Mouse (Mus musculus) heart, embryonic 16.5 days (tissue): ENCODE data around the gene Msl3l2. TPM values are rescaled to one million over a fixed set of nuclear protein-coding genes. Genes with fewer than 3 reads are reported as not detected.

Source experiments
- ATAC-seq: fragments of 200-750 bp; cut with Nextera tagmentation; replicated peaks from 2 replicates; pipeline ENCODE4 v1.8.0; 2017; ENCODE audit warnings: moderate number of reproducible peaks; ENCODE audit not compliant: insufficient read depth, low FRiP score; ENCODE audit errors: extremely low read depth
- H3K27ac ChIP-seq: fragments of 300-500 bp; sonication (generic); 2 replicates; pipeline ENCODE4 v1.5.1; 2014; ENCODE audit warnings: mild to moderate bottlenecking, low read length, control low read depth, moderate library complexity
- H3K27me3 ChIP-seq: fragments of 300-500 bp; sonication (generic); 2 replicates; pipeline ENCODE4 v1.6.1; 2014; ENCODE audit warnings: low read length, mixed read lengths; ENCODE audit not compliant: control insufficient read depth, insufficient read depth
- H3K36me3 ChIP-seq: fragments of 300-500 bp; sonication (generic); 2 replicates; pipeline ENCODE4 v1.6.1; 2014; ENCODE audit not compliant: control insufficient read depth, insufficient read depth
- H3K4me1 ChIP-seq: fragments of 300-500 bp; sonication (generic); 2 replicates; pipeline ENCODE4 v1.6.1; 2014; ENCODE audit warnings: low read length, mixed read lengths; ENCODE audit not compliant: control insufficient read depth, insufficient read depth
- H3K4me2 ChIP-seq: fragments of 300-500 bp; sonication (generic); 2 replicates; pipeline ENCODE4 v1.6.1; 2014; ENCODE audit warnings: low read depth, mild to moderate bottlenecking, control low read depth, low read length
- H3K4me3 ChIP-seq: fragments of 300-500 bp; sonication (generic); 2 replicates; pipeline ENCODE4 v1.5.1; 2014; ENCODE audit warnings: mild to moderate bottlenecking, control low read depth, low read length
- H3K9ac ChIP-seq: fragments of 300-500 bp; sonication (generic); 2 replicates; pipeline ENCODE4 v1.6.1; 2014; ENCODE audit warnings: low read length, control low read depth
- H3K9me3 ChIP-seq: fragments of 300-500 bp; sonication (generic); replicated peaks from 2 replicates; pipeline ENCODE4 v1.6.1; 2016; ENCODE audit warnings: low read length; ENCODE audit not compliant: control insufficient read depth
- WGBS: fragments of 180-500 bp; shearing (Covaris S2); extraction: QIAGEN DNeasy Blood & Tissue Kit; methylation state at CpG from one replicate; pipeline ENCODE4 v1.1.7; 2014; 5-methylcytosine and 5-hydroxymethylcytosine counted together
- polyA plus RNA-seq: library from polyadenylated mRNA; unstranded; fragments of >200 nt; fragmentation: Nextera tagmentation; extraction: Ambion mirVana; gene quantifications from 2 replicates; pipeline ENCODE4 v1.2.1, GENCODE M21; 2015

Msl3l2 gene
- polyA plus RNA-seq, 1 experiment from 2014 or later, result 4.9 TPM

DNA sequence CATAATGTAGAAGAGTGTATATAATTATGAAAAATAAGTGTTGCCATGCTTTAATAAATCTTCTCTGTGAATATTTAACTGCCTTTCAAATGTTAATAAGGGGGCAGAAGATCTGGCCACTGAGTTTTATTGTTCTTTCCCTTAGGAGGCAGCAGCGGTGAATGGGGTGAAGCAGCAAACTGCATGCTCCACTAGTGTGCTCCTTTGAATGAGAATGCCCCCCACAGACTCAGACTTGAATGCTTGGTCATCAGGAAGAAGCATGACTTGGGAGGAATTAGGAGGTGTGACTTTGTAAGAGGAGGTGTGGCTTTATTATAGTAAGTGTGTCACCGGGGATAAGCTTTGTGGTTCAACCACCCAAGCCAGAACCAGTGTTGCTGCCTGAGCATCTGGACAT, 52.0 kb downstream of the Msl3l2 start:
- Histone ChIP-seq H3K27ac (no peak overlapping the region), H3K4me3 (no peak overlapping the region), H3K9ac (no peak overlapping the region), H3K4me2 (no peak overlapping the region), H3K36me3 (no peaks in the 10 kb centered on the region), H3K4me1 (no peaks in the 10 kb centered on the region), H3K9me3 (no peaks in the 10 kb centered on the region), H3K27me3 (no peaks in the 10 kb centered on the region)
- 88% methylated on average over 2 of the region's 2 CpGs for WGBS
- ATAC-seq, result no peak

GRCm38 (mm10) chr10:56164411-56164810, 57.7 kb downstream of the Msl3l2 start:
- Histone ChIP-seq H3K4me1 (no peaks in the 10 kb centered on the region), H3K4me3 (no peak overlapping the region), H3K27ac (no peak overlapping the region), H3K36me3 (no peaks in the 10 kb centered on the region), H3K27me3 (no peaks in the 10 kb centered on the region), H3K9ac (no peak overlapping the region), H3K4me2 (no peak overlapping the region), H3K9me3 (no peaks in the 10 kb centered on the region)
- 72% methylated on average over 3 of the region's 3 CpGs for WGBS
- no peak for ATAC-seq

DNA sequence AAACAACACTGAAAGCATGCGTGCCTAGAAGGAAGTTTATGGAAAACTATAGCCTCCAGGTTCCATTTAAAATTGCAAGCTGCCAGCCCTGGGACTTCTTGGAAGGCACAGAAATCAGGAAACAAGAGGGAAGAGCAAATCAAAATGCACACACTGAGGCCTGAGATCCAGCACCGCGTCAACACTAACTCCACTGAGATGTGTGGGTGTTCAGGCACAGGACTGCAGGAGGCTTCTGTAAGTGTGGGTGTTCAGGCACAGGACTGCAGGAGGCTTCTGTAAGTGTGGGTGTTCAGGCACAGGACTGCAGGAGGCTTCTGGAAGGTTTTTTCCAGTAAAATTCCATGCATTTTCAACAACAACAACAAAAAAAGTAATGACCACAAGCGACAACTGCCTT, 59.0 kb downstream of the Msl3l2 start:
- Histone ChIP-seq H3K27ac (no peak overlapping the region), H3K27me3 (no peaks in the 10 kb centered on the region), H3K4me3 (no peak overlapping the region), H3K4me1 (no peaks in the 10 kb centered on the region), H3K9ac (no peak overlapping the region), H3K4me2 (no peak overlapping the region), H3K9me3 (no peaks in the 10 kb centered on the region), H3K36me3 (no peaks in the 10 kb centered on the region)
- no peak for ATAC-seq
- 88% methylated on average over 4 of the region's 4 CpGs for WGBS

Other genes starting within 250 kb of the Msl3l2 start
- gene Tbc1d32, start 121.8 kb downstream of the Msl3l2 start, polyA plus RNA-seq, result 2.1 and 2.3 TPM in 2 replicates